In genomic region chr10:42307980-42308686, GRCm38 (mm10) we compare ENCODE assay signal across 8 mouse cellular contexts. TPM values are rescaled to one million over a fixed set of nuclear protein-coding genes. Genes with fewer than 3 reads are reported as not detected.
A peak's percentile ranks its signal among the peaks of the same experiment; 100 is the strongest.
DNase-seq lines count a peak whose midpoint lies in the region; ATAC-seq and TF ChIP-seq lines count a peak whose summit lies in the region.

No protein-coding gene starts in this region.

- DNase-seq in adrenal gland, adult (ENCODE audit: inconsistent age in 2 of 2, low spot score in 1 of 2): peak; percentile 74 to 93
- peak; percentile 69 for DNase-seq in gastrocnemius, postnatal 14 days
- peak; percentile 39 for DNase-seq in induced T-regulatory cell, adult 2 months (ENCODE audit: low read depth)
- peak; percentile 82 to 85 for DNase-seq in left cerebral cortex, postnatal 10 days (ENCODE audit: extremely low spot score in 1 of 2, low spot score in 2 of 2)
- DNase-seq in right cerebral cortex, postnatal 25 days: peak; percentile 84

- no peak overlapping the region for H3K27ac ChIP-seq in cortical plate, adult 2 months (ENCODE audit: insufficient read depth, low read length)

- peak overlapping the region; percentile 4; the same call in 1 of the 2 replicates for H3K4me3 ChIP-seq in cortical plate, adult 2 months (ENCODE audit: insufficient read depth, low read length)

- TF ChIP-seq CTCF in cortical plate, adult 2 months (IDR thresholded peaks at IDR 0.05; ENCODE audit: extremely low read depth, insufficient read depth, low read length): peak; percentile 93

- no peaks in the 10 kb centered on the region for H3K4me1 ChIP-seq in cortical plate, adult 2 months (ENCODE audit: control insufficient read depth, insufficient read depth, low read length)

- intact Hi-C loops in gastrocnemius, postnatal 14 days (cut with DNase I; ENCODE audit: low total_unique reads): loop anchor here (2.0 to 10.0 kb wide), 2 partner anchors 331 to 427 kb away; no protein-coding TSS in a partner anchor
- intact Hi-C loops in left cerebral cortex, postnatal 10 days (cut with DNase I): loop anchor here (2.0 kb wide), 2 partner anchors 329 to 427 kb away; no protein-coding TSS in a partner anchor

- ATAC-seq in megakaryocyte progenitor cell, adult 5-6 weeks (replicated peaks; ENCODE audit: poor library complexity): peak; percentile 89
- no peak for ATAC-seq in erythroblast, adult 5-6 weeks (replicated peaks; ENCODE audit: low FRiP score, poor library complexity, severe bottlenecking)

- TF ChIP-seq POLR2A in cortical plate, adult 2 months (IDR thresholded peaks at IDR 0.05; ENCODE audit: extremely low read depth, insufficient read depth, low read length): no peak

RNA-seq across cellular contexts. Expression of gene Foxo3, which starts 31.6 kb away (rescaled TPM):
- polyA plus RNA-seq in cortical plate, adult 2 months (2012; rRNA removed): 35.5 and 37.3 TPM in 2 replicates
- total RNA-seq in gastrocnemius, postnatal 14 days (2021): 10 to 100 TPM; 22.8 to 45.1 TPM
- total RNA-seq in left cerebral cortex, postnatal 10 days (2021): 10 to 100 TPM; 40.0 to 46.8 TPM
- total RNA-seq in megakaryocyte progenitor cell, adult 5-6 weeks (2015): 19.9 and 23.7 TPM in 2 replicates
- 20.1 and 22.8 TPM in 2 replicates for total RNA-seq in megakaryocyte progenitor cell, adult 5-6 weeks (2017)
- total RNA-seq in erythroblast, adult 5-6 weeks (2015; ENCODE audit: low replicate concordance): 160 and 187 TPM in 2 replicates
- 378 and 459 TPM in 2 replicates for total RNA-seq in erythroblast, adult 5-6 weeks (2017; ENCODE audit: low replicate concordance)
